Mouse (Mus musculus) forebrain, embryonic 16.5 days (tissue): ENCODE results near the gene Cdk12. TPM values are rescaled to one million over a fixed set of nuclear protein-coding genes. Genes with fewer than 3 reads are reported as not detected.
A peak's percentile ranks its signal among the peaks of the same experiment; 100 is the strongest.

Source experiments
- ATAC-seq: fragments of 200-750 bp; cut with Nextera tagmentation; 2 replicates; pipeline ENCODE4 v1.8.0; 2017; ENCODE audit warnings: mild to moderate bottlenecking, moderate library complexity
- H3K27ac ChIP-seq: fragments of 300-500 bp; sonication (generic); 2 replicates; pipeline ENCODE4 v1.5.1; 2014; ENCODE audit warnings: low read length, control low read depth
- H3K27me3 ChIP-seq: fragments of 300-500 bp; sonication (generic); replicated peaks from 2 replicates; pipeline ENCODE4 v1.6.1; 2014; ENCODE audit warnings: low read length; ENCODE audit not compliant: control insufficient read depth, insufficient read depth
- H3K36me3 ChIP-seq: fragments of 300-500 bp; sonication (generic); 2 replicates; pipeline ENCODE4 v1.6.1; 2014; ENCODE audit not compliant: control insufficient read depth, insufficient read depth
- H3K4me1 ChIP-seq: fragments of 300-500 bp; sonication (generic); replicated peaks from 2 replicates; pipeline ENCODE4 v1.6.1; 2014; ENCODE audit warnings: low read length; ENCODE audit not compliant: control insufficient read depth, insufficient read depth
- H3K4me2 ChIP-seq: fragments of 300-500 bp; sonication (generic); 2 replicates; pipeline ENCODE4 v1.6.1; 2014; ENCODE audit warnings: mild to moderate bottlenecking, low read length, control low read depth
- H3K4me3 ChIP-seq: fragments of 300-500 bp; sonication (generic); replicated peaks from 2 replicates; pipeline ENCODE4 v1.5.1; 2014; ENCODE audit warnings: mild to moderate bottlenecking, low read length, control low read depth
- H3K9ac ChIP-seq: fragments of 300-500 bp; sonication (generic); replicated peaks from 2 replicates; pipeline ENCODE4 v1.6.1; 2014; ENCODE audit warnings: low read depth, low read length, control low read depth
- H3K9me3 ChIP-seq: fragments of 300-500 bp; sonication (generic); 2 replicates; pipeline ENCODE4 v1.6.1; 2016; ENCODE audit warnings: low read length; ENCODE audit not compliant: control insufficient read depth
- WGBS: fragments of 180-500 bp; shearing (Covaris S2); extraction: QIAGEN DNeasy Blood & Tissue Kit; methylation state at CpG from one replicate; pipeline ENCODE4 v1.1.7; 2014; 5-methylcytosine and 5-hydroxymethylcytosine counted together
- polyA plus RNA-seq: library from polyadenylated mRNA; unstranded; fragments of >200 nt; fragmentation: Nextera tagmentation; extraction: Ambion mirVana; gene quantifications from 2 replicates; pipeline ENCODE4 v1.2.1, GENCODE M21; 2015

Gene Cdk12
- polyA plus RNA-seq, 1 experiment from 2014 or later, result 12.3 TPM

- peak; percentile 39 for ATAC-seq
- H3K27me3 ChIP-seq, result peaks cover 31% of the 10 kb centered on the region
- under 1% methylated on average over 14 of the region's 14 CpGs for WGBS
- peak overlapping the region; percentile 18 for H3K4me3 ChIP-seq
- peaks cover 68% of the 10 kb centered on the region for H3K4me1 ChIP-seq
- H3K27ac ChIP-seq, result peak overlapping the region; percentile 97
- H3K36me3 ChIP-seq, result no peaks in the 10 kb centered on the region
- H3K9ac ChIP-seq, result peak overlapping the region; percentile 30
- H3K4me2 ChIP-seq, result peak overlapping the region; percentile 41
- H3K9me3 ChIP-seq, result no peaks in the 10 kb centered on the region
Observed at GRCm38 (mm10) chr11:98318421-98319116, 115.7 kb downstream of the Cdk12 start.

DNA sequence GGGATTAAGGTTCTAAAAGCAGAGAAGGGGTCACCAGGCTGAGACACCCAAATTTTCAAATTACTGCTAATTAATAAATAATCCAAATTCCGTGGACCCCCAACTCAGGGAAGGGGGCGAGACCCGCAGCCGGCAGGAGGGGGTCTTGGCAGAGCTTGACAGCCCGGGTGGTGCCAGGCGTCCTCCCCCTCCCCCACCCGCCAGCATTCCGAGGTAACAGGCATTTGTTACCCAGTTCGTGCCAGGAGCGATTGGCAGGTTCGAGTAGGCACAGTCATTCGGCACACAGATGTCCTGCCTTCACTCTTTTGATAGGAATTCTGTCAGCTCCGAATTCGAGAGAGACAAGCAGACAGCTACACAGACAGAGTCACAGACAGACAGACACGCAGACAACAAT lies 116.3 kb downstream of the Cdk12 start:
- Histone ChIP-seq H3K27me3 (peaks cover 36% of the 10 kb centered on the region), H3K36me3 (no peaks in the 10 kb centered on the region), H3K4me3 (peak overlapping the region; percentile 18; the same call in 1 of the 2 replicates), H3K4me1 (peaks cover 68% of the 10 kb centered on the region), H3K4me2 (peak overlapping the region; percentile 41), H3K9me3 (no peaks in the 10 kb centered on the region), H3K9ac (peak overlapping the region; percentile 30; the same call in 1 of the 2 replicates), H3K27ac (peak overlapping the region; percentile 97)
- under 1% methylated on average over 15 of the region's 15 CpGs for WGBS
- ATAC-seq, result peak; percentile 56

DNA sequence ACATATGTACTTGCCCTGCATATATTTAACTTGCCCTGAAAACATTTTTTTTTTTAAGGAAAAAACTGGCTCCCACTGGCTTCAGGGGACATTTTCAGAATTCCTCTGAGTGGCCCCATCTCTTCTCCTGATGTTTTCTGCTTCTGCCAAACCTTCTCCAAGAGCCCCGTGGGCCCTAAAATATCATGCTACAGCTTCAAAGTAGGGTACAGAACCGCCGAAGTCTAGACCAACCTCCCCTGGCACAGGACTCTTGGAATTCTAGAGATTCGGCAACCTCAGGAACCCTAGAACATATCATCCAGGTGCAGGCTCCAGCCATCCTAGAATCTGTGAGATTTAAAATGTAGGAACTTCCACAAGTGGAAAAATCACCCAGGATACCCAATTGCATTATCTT lies 116.7 kb downstream of the Cdk12 start:
- no peaks in the 10 kb centered on the region for H3K36me3 ChIP-seq
- no peak overlapping the region for H3K9ac ChIP-seq
- H3K4me3 ChIP-seq, result no peak overlapping the region
- H3K4me2 ChIP-seq, result peak overlapping the region; percentile 41; the same call in 1 of the 2 replicates
- peak overlapping the region; percentile 97 for H3K27ac ChIP-seq
- H3K4me1 ChIP-seq, result peaks cover 68% of the 10 kb centered on the region
- H3K27me3 ChIP-seq, result peaks cover 39% of the 10 kb centered on the region
- no peak for ATAC-seq
- H3K9me3 ChIP-seq, result no peaks in the 10 kb centered on the region
- WGBS, result 9% methylated on average over 4 of the region's 4 CpGs

- H3K36me3 ChIP-seq, result no peaks in the 10 kb centered on the region
- peak overlapping the region; percentile 24; the same call in 1 of the 2 replicates for H3K9ac ChIP-seq
- WGBS, result 3% methylated on average over 2 of the region's 2 CpGs
- peaks cover 43% of the 10 kb centered on the region for H3K27me3 ChIP-seq
- peaks cover 69% of the 10 kb centered on the region for H3K4me1 ChIP-seq
- peak overlapping the region; percentile 97 for H3K27ac ChIP-seq
- H3K9me3 ChIP-seq, result no peaks in the 10 kb centered on the region
- ATAC-seq, result no peak
- no peak overlapping the region for H3K4me3 ChIP-seq
- H3K4me2 ChIP-seq, result peak overlapping the region; percentile 75
Observed at GRCm38 (mm10) chr11:98319944-98320343, 117.1 kb downstream of the Cdk12 start.

DNA sequence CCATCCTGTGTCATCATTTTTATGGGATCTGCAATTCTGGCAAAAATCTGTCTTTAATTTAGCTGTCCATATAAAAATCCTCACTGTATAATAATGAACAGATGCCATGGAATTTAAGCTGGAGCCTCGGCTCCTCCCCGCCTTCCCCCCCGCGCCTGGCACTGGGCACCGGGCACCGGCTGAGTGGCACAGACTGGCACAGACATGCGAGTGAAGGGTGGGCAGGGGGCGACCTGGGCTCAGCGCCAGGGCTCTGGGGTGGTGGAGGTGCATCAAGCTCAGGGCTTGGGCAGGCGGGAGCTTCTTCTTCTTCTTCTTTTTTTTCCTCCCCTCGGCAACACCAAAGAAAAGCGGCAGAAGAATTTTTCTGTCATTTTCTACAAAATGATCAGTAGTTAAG lies 117.5 kb downstream of the Cdk12 start:
- Histone ChIP-seq H3K9me3 (no peaks in the 10 kb centered on the region), H3K4me1 (peaks cover 69% of the 10 kb centered on the region), H3K4me3 (peak overlapping the region; percentile 35), H3K4me2 (peak overlapping the region; percentile 75), H3K27me3 (peaks cover 45% of the 10 kb centered on the region), H3K36me3 (no peaks in the 10 kb centered on the region), H3K9ac (peak overlapping the region; percentile 63), H3K27ac (peak overlapping the region; percentile 97)
- peak; percentile 57; the same call in 1 of the 2 replicates for ATAC-seq
- under 1% methylated on average over 12 of the region's 12 CpGs for WGBS

- Histone ChIP-seq H3K27ac (peak overlapping the region; percentile 97), H3K4me2 (peak overlapping the region; percentile 75), H3K4me3 (peak overlapping the region; percentile 35), H3K9ac (peak overlapping the region; percentile 63), H3K36me3 (no peaks in the 10 kb centered on the region), H3K27me3 (peaks cover 46% of the 10 kb centered on the region), H3K4me1 (peaks cover 68% of the 10 kb centered on the region), H3K9me3 (no peaks in the 10 kb centered on the region)
- 1% methylated on average over 30 of the region's 30 CpGs for WGBS
- ATAC-seq, result peak; percentile 34
Observed at GRCm38 (mm10) chr11:98320806-98321676, 118.2 kb downstream of the Cdk12 start.

GRCm38 (mm10) chr11:98321677-98322003 lies 118.8 kb downstream of the Cdk12 start:
- peak overlapping the region; percentile 97 for H3K27ac ChIP-seq
- no peaks in the 10 kb centered on the region for H3K36me3 ChIP-seq
- peak overlapping the region; percentile 75 for H3K4me2 ChIP-seq
- no peaks in the 10 kb centered on the region for H3K9me3 ChIP-seq
- no peak for ATAC-seq
- H3K4me1 ChIP-seq, result peaks cover 66% of the 10 kb centered on the region
- H3K4me3 ChIP-seq, result no peak overlapping the region
- 7% methylated on average over 5 of the region's 5 CpGs for WGBS
- H3K9ac ChIP-seq, result peak overlapping the region; percentile 63
- peaks cover 41% of the 10 kb centered on the region for H3K27me3 ChIP-seq

GRCm38 (mm10) chr11:98322159-98322558 lies 119.3 kb downstream of the Cdk12 start:
- no peaks in the 10 kb centered on the region for H3K36me3 ChIP-seq
- no peak for ATAC-seq
- H3K27me3 ChIP-seq, result peaks cover 40% of the 10 kb centered on the region
- H3K9ac ChIP-seq, result no peak overlapping the region
- no peak overlapping the region for H3K4me3 ChIP-seq
- H3K4me2 ChIP-seq, result no peak overlapping the region
- no peaks in the 10 kb centered on the region for H3K9me3 ChIP-seq
- H3K4me1 ChIP-seq, result peaks cover 61% of the 10 kb centered on the region
- H3K27ac ChIP-seq, result peak overlapping the region; percentile 99; the same call in 1 of the 2 replicates
- WGBS, result 5% methylated on average over 1 of the region's 1 CpGs

DNA sequence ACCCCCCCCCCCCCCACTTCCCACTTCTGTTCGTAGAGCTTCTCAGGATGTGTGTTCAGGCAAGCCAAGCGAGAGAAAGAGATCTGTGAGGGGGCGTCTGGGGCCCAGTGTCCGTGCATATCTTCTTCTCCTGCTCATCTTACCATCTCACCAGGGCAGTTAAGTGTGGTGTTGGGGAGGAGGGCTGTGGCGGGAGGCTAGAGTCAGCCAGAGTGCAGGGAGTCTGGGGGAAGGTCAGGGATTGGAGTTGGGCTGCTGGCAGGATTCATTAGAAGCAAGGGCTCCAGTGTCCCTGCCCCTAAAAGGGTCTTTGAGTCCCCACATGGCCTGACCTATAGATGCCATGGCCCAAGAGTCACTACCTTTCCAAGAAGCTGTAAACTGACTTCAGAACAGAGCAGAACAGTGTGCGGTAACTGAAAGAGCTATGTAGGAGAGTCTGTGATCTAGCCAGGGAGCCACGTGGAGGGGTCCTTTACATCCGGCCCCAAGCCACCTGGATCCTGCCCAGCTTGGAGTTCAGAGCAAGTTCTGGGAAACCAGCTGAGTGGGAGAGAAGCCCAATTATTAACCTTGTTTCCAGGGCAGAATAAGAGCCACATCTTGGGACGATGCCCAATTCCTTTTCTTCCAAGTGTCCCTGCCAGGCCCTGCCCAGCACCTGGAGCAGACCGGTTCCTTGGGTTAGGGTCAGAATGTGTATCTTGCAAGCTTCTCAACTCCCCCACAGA lies 120.4 kb downstream of the Cdk12 start:
- Histone ChIP-seq H3K9ac (peak overlapping the region; percentile 61), H3K9me3 (no peaks in the 10 kb centered on the region), H3K4me2 (peak overlapping the region; percentile 64), H3K36me3 (no peaks in the 10 kb centered on the region), H3K27ac (peak overlapping the region; percentile 99), H3K27me3 (peaks cover 39% of the 10 kb centered on the region), H3K4me3 (peak overlapping the region; percentile 59), H3K4me1 (peaks cover 56% of the 10 kb centered on the region)
- no peak for ATAC-seq
- WGBS, result 3% methylated on average over 10 of the region's 10 CpGs
